Mouse (Mus musculus): ENCODE measurements around the gene Gm42906.

Gm42906 gene

DNA sequence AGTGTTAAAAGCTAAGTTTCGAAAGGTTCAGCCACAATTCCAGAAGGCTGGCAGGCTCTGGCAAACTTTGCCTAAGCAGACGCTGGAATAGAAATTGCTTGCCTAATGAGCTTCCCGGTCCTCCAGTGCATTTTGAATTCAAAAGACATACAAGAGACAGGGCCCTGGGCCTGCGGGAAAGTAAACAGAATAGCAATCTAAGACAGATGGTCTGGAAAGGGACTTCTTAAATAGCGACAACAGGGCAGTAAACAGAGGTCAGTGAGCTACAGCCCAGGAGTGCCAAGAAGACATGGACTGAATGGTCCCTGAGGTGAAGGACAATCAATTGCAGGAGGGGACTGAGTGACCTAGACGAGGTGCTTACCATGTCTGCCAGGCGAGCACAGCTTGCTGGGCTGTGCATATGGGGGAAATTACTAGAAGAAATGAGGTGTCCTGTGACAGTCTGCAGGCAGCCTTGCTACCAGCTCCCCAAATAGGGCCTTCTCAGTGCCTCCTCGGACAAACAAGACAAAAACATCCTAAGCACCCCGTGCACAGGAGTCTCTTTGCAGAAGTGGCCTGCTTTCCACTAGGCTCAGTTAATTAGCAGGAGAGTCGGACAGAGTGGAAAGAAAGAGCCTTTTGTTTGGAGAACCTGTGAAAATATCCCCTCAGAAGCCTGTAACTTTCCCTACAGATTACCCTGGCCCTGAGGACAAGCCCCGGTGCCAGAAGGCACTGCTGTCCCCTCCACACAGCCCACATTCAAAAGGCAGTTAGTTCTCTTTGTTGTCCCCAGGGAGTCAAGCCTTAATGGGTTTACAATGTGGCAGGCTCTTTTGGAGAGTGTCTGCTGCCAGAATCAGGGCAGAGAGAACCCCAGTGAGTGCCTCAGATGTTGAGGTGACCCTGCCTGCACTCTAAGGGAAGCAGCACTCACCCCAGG is 285.0 kb downstream of the Gm42906 start:
- DNase-seq = peak; percentile 14

DNA sequence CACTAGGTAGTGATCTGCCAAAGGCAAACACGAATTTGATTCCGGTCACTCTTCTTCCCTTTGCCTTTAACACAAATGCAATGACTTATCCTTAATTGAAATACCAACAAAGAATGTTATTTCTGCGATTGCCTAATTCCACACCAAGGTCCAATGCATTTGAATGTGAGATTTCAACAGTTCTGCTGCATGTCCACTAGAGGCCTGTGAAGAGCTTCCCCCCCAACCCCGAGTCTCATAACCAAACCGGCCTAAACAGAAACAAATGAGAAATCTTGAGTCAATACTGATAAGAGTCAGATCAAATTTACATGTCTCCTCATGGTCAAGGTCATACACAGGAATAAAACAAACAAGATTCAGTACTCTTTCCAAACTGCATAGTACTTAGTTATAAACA is 285.7 kb downstream of the Gm42906 start:
- DNase-seq = no peak

DNA sequence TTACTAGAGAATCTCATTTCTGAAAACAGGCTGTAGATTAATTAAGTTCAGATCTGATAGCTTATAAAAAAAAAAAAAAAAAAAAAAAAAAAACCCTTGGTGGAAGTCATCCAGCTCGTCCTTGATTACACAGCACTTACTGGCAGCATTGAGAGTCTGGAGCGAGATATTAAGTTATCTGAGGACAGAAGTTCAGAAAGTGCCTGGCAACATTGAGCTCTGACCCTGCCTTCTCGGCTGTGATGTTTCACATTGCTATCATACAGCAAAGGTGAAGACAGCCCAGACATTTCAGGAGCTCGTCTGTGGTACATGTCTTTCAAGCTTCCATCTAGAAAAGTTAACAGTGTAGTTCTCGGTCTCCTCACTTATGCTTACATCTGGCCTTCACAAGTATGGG is 290.1 kb downstream of the Gm42906 start:
- no peak for DNase-seq

DNA sequence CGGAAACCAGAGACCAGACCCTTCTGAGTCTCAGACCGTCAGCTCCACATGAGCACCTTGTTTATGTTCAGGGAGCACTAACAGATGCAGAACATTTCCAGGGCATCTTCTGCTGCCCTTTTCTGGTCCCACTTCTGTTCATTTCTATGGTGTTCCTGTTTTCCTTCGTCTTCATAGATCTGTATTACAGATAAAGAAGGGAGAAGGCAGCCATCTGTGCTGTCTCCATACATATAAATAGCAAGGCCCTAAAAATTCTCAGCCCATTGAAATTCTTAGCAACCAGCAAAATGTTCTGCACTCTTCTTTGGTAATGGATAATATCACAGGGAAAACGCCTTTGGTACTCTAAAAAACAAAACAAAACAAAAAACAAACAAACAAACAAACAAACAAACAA is 290.7 kb downstream of the Gm42906 start:
- DNase-seq = no peak

DNA sequence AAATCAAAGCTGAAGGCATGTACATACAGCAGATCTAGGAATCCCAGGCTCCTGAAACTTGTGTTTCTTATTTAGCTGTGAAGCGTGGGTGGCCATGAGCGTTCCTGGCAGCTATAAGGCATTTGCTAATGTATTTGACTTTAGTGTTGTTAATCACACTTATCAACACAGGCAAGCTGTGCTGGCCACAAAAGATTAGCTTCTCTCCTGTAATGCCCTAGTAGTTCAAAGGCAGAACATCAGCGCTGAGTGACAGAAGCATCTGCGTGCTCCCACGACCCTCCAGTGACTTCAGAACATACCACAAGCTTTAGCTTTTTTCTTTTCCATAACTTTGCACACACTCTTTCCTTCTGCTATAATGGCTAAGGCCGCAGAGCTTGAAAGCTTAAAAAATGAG is 292.0 kb downstream of the Gm42906 start:
- no peak for DNase-seq

DNA sequence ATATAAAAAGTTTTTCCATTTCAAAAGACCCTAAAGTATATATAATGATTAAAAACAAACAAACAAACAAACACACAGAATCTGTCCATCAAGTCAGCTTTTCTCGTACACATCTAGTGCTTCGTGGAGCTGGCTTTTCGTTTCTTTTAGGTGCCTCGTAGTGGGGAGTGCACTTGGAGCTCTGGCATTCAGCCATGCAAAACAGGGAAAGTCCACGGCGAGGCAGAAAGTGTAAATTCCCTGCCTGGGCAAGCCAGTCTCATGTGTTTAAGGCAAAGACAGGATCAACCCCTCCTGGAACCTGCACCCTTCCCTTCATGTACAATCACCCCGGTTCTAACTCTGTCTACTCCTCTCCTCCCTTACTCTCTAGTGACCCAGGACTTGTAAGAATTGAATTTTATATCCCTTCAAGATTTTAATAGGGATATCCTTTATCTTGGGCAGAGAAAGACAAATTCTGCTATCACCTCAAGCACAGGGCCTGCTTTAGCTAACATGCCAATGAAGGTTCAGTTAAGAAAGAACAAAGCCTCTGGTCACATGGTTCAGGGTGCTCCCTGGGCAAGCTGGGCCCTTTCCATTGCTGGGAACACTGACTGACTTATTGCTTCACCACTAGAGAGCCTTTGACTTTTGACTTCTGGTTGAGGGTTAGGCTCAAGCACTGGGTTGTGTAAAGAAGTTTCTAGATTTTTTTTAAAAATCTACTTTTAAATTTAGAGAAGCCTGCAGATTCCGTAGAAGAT is 292.7 kb downstream of the Gm42906 start:
- no peak for DNase-seq

DNA sequence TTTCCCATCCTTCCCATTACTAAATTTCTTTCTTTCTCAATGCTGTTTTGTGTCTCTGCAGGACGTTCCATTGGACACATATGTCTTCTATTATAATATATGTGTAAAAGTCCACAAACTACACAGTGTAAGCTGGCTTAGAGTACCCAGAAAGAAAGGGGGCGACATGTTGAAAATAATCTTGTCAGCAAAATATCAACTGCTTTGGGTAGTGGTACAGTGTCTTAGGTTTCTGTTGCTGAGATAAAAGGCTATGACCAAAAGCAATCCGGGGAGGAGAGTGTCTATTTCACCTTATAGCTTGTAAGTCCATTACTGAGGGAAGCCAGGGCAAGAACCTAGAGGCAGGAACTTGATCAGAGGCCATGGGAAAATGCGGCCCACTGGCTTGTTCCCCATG is 293.8 kb downstream of the Gm42906 start:
- no peak for DNase-seq

DNA sequence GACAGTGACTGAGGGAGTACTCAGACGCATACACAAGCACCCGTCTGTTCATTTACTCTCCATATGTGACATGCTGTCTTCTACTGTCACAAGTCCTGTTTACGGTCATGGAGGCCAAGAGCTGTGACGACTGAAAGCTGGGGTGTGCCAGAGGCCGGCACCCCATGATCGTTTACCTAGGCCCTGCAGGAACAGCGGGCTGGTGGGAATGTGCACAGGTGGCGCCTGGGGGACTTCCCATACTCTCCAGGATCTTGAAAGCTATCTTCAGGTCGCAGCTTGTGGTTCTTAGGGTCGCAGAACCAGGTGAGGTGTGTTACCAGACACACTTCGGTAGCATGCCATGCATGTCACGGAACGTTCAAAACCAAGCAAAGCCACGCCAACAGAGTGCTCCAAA is 294.2 kb downstream of the Gm42906 start:
- no peak for DNase-seq

DNA sequence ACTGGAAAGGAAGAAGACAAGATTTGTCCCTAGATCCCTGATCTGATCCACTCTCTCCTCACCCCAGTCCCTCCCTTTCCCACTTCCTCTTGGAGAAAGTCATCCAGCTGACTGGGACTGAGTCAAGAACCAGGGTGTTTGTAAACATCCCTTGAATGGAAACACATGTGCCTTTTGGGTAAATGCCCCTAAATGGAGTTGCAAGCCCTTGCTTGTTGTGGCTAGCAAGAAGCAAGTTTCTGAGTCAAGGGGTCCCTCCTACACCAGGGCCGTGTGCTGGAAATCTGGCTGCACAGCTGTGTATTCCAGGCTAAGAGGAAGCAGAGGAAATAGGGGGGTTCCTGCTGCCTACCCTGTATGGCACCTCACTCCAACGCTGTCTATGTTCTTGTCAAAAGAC is 298.2 kb downstream of the Gm42906 start:
- DNase-seq = no peak

DNA sequence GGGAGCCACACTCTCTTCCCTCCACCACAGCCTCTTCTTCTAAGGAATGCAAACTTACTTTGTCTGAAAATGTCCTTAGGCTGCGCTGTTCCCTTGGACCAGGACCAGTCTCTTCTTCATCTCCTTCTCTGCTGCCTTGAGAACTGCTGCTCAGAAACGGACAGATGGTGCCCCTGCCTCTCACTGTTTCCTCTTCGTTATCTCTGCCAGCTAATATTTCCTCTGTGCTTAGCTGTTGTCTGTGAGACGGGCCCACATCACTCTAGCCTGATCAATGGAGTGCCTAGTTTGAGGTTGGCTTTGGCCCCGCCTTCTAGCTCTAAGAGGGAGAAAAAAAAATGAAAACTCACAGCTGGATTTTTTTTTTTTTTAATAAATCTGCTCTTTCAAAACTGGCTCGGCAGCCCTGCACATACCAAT is 300.7 kb downstream of the Gm42906 start:
- DNase-seq = no peak

DNA sequence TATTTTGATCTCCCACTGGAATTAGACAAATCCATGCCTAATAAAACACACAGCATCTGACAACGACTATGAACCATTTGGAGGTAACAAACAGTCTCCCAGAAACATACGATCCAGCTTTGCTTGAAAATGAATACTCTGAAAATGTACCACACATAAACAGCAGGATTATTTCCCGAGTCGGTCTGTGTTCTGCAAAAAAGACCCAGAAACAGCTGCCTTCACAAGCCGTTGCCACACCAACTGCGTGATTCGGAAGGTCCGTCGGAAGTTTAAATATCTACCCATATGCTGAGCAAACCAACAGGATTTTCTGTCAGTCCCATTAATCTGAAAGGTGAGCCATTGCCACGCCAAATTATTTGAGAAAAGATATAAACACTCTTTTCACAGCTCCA is 301.4 kb downstream of the Gm42906 start:
- no peak for DNase-seq

DNA sequence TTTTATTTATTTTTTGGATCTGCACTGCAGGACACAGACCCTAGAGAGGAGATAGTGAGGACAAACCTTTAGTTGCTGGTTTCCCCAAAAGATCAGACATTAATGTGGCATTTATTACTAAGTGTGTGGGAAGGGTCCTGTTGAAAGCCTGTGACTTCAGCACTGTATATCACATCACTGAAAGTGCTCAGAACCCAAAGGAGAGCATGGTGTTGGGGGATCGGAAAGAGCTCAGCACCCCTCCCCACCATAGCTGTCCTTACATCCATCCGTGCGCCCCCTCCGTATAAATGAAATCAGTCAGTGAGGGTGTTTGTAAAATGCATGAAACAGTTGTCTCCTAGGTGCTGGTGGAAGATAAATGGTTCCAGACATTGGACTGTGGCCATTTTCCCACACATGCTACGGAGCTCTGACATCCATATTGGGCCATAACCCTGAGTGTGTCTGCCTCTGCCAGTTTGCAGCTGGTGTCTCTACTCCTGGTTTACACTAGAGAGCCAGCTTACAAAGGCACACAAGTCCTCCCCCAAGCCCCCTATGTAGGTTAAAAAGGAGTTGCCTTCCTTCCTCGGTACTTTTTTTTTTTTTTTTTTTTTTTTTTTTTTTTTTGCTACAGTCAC is 301.9 kb downstream of the Gm42906 start:
- no peak for DNase-seq

DNA sequence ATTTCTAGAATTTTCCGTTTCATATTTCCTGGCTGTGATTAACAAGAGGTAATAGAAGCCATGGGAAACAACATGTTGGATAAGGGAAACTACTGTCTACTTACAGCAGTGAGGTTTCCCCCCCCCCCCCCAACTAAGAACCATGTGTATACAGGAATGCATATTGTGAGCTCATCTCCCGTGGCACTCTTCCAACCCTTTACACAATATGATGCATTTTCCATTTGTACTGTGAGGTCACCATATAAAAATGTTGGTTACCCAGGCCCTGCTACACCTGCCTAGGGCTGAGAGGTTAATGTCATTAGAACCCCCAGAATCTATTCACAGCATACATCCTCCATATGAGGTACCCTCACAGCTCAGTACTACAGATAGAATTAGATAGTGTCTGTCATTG is 310.1 kb downstream of the Gm42906 start:
- DNase-seq = no peak

DNA sequence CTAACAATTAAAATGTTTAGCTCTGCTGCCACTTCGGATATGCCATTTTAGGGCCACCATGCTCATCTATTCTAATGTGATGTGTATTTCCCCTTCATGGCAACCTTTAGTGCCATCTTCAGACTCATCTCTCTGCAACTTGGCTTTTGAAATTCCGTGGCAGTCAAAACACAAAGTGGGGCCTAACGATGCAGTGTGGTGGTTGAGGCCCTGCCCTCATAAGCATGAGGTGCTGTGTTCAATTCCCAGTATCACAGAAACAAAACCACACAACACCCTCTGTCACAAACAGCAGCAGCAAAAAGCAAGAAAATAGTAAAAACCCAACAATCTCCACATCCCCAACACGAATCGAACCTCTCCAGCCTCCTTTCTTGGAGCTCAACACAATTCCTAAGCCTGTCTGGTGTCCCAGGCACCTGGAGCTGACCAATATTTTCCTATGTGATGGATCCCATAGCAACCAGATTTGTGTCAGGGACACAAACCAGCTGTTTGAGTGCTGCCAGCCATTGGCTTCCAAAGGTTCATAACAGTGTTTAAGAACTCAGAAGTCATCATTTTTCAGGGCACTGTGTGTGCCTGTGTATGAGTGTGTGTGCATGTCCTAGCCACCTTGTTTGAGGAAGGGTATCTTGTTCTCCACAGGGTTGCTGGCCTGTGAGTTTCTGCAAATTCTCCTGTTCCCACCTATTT is 311.6 kb downstream of the Gm42906 start:
- DNase-seq = no peak

DNA sequence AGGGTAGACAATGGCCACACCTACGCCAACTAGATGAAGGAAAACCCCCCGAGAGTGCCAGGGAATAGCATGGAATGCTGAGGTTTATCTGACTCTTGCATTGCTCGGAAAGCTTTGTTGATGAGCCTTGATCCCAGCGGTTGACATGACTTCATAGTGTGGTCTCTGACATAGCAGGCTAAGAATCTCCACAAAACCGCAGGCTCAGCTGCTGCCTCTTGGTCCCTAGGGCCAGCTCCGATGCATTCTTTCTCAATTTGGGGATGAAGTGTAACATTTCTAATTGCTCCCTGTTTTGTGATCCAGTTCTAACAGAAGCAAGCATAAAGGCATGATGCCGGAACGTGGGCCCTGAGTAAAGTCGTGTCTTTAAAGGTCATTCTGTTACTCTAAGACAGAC is 315.2 kb downstream of the Gm42906 start:
- no peak for DNase-seq

DNA sequence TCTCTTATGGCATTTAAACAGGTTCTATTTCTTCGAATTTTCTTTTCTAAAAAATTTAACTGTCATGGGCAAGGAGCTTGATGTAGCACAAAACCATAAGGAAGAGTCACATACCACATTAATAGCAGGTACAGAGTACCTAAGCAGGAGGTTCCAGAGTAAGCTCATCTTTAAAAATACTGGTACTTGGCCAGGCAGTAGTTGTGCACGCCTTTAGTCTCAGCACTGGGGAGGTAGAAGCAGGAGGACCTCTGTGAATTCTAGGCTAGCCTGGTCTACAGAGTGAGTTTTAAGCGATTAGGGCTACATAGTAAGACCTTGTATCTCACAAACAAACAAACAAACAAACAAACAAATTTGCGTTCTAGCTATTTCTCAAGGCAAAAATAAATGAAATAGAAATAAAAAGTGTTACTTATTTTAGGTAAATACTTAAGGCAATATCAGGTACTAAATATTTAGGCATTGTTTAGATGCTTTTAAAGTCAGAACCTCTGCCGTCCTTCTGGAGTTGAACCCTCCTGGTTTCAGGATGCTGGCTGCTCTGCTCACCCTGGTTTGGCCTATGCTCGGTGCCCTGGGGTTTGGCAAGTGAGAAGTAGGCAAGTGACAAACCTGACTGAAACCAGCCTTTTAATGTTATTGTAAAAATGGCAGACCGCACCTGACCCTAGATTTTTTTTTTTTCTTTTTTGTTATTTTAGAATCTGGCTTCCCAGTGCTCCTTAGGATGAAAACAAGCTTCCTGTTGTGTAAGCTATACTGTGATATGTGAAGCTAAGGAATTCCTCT is 316.7 kb downstream of the Gm42906 start:
- DNase-seq = no peak

DNA sequence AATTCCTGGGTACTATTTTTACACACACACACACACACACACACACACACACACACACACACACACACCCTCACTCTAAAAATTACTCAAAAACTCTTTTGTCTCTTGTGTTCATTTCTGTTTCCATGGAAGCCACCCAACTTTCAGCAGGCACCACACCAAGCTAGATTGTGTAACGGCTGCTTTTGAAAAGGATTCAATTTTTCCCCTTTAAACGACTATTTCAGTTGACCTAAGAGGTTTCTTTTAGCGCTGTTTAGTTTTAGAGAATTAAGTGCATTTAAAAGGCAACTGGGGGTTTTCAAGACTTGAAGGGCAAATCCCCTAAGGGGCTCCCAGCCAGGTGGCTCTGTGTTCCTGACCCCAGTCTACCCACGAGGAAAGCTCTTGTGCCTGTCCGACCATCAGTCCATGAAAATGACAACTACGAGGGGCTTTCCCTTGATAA is 317.5 kb downstream of the Gm42906 start:
- no peak for DNase-seq

DNA sequence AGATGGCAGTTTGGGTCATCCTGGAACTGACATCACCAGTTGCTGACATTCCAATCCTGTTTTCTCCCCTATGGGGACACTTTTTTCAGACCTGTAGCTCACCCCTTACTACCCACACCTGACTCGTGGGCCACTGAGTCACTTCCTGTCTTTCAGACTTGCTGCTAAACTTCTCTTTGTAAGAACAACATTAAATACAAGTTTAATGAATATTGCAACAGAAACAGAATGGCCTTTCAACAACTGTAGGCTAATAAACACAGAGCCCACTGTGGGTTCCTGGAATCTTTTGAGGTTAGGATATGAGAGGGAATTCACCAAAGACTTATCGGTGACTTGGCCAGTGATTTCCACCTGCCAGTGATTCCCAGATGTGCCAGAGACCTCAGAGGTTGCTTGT is 318.1 kb downstream of the Gm42906 start:
- no peak for DNase-seq

DNA sequence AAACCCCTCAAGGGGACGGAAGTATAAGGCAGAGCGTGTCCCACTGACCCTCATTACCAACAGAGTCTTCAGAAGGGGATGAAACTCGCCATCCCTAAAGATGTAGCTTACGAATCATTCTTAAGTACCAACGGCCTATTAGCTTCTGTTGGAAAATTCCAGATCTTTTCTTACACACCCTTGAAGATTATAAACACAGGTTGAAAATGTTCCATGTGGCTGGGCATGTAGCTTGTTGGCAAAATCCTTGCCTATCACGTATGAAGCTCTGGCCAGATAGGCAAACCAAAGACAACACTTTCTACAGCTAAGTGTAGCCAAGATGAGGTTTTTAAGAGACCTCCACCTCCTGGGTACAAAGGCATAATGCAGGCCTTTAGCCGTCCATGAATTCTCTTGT is 319.0 kb downstream of the Gm42906 start:
- no peak for DNase-seq

DNA sequence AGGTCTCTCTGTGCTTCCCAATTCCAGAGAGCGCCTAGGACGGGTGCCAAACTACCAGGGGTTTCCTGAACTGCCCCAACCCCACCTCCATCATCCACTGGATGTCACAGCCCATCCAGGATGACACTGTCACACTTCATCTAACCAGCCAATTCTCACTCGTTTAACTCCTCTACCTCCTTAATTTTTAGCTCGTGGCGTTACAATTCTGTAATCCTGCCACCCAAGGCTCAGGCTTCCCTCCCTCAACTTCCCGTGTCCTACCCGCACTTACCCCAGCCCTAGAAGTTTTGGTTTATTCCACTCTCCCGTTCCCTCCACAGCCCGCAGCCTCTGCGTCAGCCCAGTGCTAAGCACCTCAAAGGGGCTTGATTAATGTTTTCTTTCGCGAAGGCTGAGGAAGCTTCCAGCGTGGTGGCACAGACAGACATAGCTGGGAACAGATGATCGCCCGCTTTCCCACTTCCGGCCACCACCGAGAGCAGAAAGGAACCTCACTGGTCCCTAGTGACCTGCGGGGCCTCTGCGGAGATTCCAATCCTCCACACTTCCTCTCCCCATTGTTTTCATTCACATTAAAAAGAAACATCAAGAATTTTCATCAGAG is 319.6 kb downstream of the Gm42906 start:
- DNase-seq = no peak

DNA sequence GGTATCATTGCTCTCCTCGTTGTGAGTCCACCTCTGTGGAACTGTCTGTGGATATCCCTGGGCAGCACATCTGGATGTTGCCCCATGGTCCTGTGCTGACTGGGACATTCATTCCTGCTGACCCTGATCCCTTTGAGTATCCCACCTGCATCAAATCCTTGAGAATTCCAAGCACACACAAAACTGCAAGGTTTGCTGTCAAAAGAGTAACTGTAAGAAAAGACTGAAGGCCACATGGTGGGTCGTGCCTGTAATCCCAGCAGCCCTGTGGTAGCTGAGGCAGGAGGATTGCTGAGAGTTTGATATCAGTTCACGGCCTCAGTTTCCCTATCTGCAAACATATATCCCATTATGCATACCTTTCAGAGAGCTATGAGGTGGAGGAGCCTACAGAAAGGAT is 321.1 kb downstream of the Gm42906 start:
- DNase-seq = no peak
